Mouse (Mus musculus): ENCODE measurements at regions not wholly inside any gene's neighbourhood (a gene's known extent, or its start where the extent isn't known, plus 50 kb on each side); places are given as distances from the start of the nearest gene placed in this dataset.
"Not testable (repeated sequence)": the region's sequence is repeated elsewhere in the genome, so short reads cannot be mapped to it uniquely, and the experiment has no call there.

DNA sequence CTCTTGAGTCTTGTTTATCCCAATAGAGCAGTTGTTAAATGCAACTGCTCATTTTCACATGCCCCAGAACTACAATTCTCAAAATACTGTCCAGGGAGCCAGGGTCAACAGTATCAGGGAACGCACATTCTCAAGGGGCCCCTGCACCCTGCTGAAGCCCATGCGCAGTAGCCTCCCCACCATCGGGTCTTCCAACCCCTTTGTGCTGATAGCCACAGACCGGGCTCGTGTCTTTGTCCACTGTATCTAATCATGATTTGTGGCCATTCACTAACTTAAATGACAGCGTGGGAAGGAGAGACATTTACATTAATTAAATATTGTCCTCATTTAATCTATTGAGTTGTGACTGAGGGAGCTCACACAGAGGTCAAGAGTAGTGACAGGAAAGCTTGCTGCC, 260.0 kb upstream of the Nr5a2 start:
- no peak for DNase-seq (ENCODE audit: low spot score)

- no peak for DNase-seq (ENCODE audit: low spot score)
Observed at GRCm38 (mm10) chr1:137218611-137219010, 258.4 kb upstream of the Nr5a2 start.

DNA sequence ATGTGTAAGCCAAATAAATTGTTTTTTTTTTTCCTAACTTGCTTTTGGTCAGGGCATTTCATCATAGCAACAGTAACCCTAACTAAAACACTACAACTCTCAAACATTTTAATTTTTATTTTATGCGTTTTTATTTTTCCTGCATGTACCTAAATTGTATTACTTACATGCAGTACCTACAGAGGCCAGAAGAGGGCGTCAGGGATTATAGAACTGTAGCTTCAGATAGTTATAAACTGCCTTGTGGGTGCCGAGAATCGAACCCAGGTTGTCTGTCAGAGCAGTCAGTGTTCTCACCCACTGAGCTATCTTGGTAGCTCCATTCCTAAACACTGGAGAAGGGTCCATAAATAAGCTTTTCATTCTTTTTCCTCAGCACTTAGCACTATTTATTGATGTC, 257.8 kb upstream of the Nr5a2 start:
- no peak for DNase-seq (ENCODE audit: low spot score)

- no peak for DNase-seq (ENCODE audit: low spot score)
Observed at GRCm38 (mm10) chr1:137217206-137217605, 257.0 kb upstream of the Nr5a2 start.

DNA sequence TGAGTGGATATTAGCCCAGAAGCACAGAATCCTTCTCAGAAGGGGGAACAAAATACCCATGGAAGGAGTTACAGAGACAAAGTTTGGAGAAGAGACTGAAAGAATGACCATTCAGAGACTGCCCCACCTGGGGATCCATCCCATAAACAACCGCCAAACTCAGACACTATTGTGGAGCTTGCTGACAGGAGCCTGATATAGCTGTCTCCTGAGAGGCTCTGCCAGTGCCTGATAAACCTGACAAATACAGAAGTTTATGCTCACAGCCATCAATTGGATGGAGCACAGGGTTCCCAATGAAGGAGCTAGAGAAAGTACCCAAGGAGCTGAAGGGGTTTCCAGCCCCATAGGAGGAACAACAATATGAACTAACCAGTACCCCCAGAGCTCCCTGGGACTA, 254.1 kb upstream of the Nr5a2 start:
- DNase-seq (ENCODE audit: low spot score) = not testable (repeated sequence)

DNA sequence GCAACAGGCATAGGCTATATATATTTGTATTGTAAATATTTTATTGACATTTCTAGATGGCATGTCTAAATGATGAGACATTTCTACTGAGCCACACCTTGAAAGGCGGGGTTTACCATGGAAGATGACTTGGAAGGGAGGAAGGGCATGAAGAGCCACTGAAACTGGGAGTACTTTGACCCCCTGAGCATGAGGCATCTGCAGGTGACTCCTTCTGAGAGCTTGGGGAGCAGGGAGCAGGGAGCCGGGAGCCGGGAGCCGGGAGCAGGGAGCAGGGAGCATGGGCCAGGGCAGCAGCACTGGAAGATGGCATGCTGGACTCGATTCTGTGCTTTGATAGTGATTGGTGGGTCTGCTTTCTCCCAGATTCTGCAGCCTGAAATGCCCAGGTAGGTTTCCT, 253.5 kb upstream of the Nr5a2 start:
- no peak for DNase-seq (ENCODE audit: low spot score)

- no peak for DNase-seq (ENCODE audit: low spot score)
Observed at GRCm38 (mm10) chr1:137212856-137213255, 252.6 kb upstream of the Nr5a2 start.

DNA sequence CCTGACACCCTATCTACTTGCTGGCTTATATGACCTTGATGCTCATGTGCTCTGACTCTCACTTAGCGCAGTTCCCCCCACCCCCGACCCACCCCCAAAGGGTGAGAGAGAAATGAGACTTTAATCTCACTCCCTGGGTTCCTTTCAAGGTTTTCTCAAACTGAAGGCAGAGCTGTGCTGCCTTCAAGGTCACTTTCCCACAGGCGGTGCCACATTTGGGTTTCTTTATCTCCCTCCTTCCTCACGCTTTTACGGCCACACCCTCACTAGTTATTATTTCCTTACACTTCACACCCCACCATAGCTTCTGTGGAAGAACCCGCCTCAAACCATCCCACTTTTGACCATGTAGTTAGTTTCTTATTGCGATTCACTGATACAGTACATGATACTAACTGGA, 244.1 kb upstream of the Nr5a2 start:
- no peak for DNase-seq (ENCODE audit: low spot score)

- DNase-seq (ENCODE audit: low spot score) = no peak
Observed at GRCm38 (mm10) chr1:137203512-137203911, 243.3 kb upstream of the Nr5a2 start.

GRCm38 (mm10) chr1:137200931-137201330, 240.7 kb upstream of the Nr5a2 start:
- no peak for DNase-seq (ENCODE audit: low spot score)

DNA sequence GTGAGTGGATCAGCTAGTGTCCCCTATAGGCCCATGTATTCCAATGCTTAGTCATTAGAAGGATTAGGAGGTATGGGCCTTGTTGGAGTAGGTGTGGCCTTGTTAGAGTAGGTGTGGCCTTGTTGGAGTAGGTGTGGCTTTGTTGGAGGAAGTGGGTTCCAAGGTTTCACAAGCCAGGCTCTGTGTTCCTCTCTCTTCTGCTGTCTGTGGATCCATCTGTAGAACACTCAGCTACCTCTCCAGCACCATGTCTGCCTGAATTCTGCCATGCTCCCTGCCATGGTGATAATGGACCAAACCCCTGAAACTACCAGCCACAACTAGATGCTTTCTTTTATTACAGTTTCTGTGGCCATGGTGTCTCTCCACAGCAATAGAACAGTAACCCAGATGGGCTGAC, 235.7 kb upstream of the Nr5a2 start:
- no peak for DNase-seq (ENCODE audit: low spot score)

GRCm38 (mm10) chr1:137195065-137195620, 234.9 kb upstream of the Nr5a2 start:
- no peak for DNase-seq (ENCODE audit: low spot score)

DNA sequence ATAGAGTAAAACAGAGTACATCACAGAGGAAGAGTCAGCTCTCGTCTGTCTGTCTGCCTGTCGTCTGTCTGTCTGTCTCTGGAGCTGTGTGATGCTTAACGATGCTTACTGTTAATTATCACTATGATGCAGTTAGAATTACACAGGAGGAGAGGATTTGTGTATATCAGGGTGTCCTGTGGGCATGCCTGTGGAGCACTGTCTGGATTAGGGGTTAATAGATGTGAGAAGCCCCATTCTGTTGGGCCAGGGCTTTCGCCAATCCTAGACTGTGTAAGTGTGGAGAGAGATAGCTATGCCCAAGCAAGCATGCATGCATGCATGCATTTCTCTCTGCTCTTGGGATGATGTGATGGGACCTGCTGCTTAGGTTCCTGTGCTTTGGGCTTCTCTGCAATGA, 218.0 kb upstream of the Nr5a2 start:
- DNase-seq (ENCODE audit: low spot score) = no peak

GRCm38 (mm10) chr1:137176696-137177095, 216.4 kb upstream of the Nr5a2 start:
- DNase-seq (ENCODE audit: low spot score) = no peak

DNA sequence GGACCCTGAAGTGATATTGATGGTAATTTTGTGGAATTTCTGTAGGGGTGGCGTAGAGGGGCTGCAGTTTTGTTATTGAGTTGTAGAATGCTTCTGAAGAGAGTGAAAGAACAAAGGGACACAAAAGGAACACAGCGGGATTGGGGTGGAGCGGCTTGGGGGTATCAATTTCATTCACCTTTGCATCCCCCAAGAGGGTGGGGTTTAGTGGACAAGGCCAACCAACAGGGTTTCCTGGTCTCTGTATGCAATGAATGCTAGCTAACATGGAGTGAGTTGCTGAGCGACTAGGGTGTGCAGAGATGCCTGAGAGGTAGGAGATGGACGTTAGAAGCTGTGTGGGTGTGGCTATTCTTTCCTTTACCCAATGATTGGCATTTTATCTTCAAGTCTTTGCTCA, 213.8 kb upstream of the Nr5a2 start:
- no peak for DNase-seq (ENCODE audit: low spot score)

DNA sequence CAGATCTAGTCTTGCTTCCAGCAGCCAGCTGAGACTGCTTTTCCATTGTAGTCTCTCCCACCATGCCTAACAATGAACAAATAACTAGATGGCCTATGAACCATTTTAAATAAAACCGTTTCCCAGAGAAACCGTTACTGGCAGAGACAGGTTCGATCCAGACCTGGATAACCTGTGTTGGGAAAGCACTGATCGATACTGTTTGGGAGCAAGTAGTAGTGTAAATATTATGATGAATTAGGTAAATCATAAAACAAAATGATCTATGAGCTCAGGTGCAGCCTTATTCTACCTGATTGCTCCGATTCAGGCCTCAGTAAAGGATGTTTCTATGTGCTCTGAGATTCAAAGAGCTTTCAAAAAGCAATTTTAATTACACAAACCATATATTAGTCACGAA, 211.9 kb upstream of the Nr5a2 start:
- DNase-seq (ENCODE audit: low spot score) = no peak

DNA sequence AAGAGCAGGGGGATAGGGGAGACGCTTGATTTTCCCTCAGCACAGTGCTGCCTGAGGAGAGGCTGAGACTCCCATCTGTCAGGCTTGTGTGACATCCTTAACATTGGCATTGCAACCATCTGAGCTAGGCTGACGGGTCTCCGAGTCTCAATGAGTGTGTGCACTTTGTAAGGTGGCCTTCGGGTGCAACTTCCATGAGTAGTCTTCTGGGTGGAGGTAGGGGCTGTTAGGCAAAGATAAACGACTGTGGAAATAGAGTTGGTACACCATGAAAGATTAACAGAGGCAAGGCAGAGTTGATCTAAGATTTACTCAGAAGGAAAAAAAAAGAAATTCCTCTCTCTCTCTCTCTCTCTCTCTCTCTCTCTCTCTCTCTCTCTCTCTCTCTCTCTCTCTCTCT, 211.2 kb upstream of the Nr5a2 start:
- DNase-seq (ENCODE audit: low spot score) = no peak

- DNase-seq (ENCODE audit: low spot score) = no peak
Observed at GRCm38 (mm10) chr1:137147891-137148290, 187.6 kb upstream of the Nr5a2 start.

DNA sequence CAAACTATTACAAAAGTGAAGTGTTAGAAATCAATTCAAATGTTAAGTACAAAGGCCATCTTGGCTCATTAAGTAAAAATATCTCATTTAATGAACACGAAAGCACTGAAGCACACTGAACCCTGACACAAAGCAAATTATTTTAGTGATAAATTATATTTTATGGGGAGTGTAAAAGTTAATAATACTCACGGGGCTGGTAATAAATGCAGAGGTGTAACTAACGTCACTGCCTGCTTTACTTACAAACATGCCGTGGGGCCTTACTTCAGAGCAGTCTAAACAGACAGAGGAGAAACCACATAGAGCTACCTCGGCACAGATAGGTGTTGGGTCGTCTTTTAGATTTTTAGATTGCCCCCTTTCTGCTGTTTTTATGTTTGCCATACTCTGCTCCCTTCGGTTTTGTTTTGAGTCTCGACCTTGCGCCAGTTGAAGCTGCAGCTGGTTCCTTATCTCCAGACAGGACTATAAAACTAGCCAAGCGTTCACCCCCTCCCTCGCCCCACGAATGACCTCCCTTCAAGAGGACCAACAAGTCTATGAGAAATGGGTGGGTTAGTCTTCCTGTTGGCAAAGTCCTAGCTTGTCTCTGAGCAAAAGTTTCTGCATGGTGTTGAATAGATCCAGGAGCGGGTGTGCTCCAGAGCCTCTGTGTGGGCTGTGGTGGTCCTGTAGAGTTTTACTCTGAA, 181.8 kb upstream of the Nr5a2 start:
- DNase-seq (ENCODE audit: low spot score) = no peak

DNA sequence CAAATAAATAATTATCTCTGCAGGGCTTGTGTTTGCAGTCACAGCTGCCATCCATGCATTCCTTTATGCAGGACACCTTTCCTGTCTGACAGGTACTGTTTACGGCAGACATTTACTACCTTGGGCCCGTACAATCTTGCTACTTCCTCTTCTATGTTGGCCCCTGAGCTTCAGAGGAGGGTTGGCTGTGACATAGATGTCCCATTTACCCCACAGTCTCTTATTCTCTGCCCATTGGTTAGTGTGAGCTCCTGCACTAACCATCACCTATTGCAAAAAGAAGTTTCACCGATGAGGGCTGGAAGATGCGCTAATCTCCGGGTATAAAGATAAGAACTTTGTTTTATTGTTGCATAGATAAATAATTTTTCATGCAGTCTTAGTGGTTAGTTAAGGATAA, 181.1 kb upstream of the Nr5a2 start:
- DNase-seq (ENCODE audit: low spot score) = no peak

GRCm38 (mm10) chr1:137136156-137136555, 175.9 kb upstream of the Nr5a2 start:
- no peak for DNase-seq (ENCODE audit: low spot score)

GRCm38 (mm10) chr1:137133734-137134133, 173.5 kb upstream of the Nr5a2 start:
- no peak for DNase-seq (ENCODE audit: low spot score)

DNA sequence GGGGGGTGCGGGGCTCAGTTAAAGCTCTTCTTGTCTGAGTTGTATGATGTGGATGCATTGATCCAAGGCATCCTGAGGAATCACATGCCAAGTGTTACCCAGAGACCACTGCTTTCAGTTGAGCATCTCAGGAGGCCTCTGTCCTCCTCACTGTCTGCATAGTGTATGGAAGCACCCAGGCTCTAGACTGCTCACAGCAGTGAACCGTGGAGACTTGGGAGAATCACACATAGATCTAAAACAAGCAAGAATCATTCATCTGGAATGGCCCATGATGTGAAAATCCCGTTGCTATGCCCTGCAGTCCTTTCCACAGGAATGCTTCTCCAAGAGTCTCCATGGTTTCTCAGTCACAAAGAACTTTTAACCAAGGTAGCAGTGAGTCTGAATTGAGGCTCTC, 170.0 kb upstream of the Nr5a2 start:
- no peak for DNase-seq (ENCODE audit: low spot score)

- no peak for DNase-seq (ENCODE audit: low spot score)
Observed at GRCm38 (mm10) chr1:137129116-137129515, 168.9 kb upstream of the Nr5a2 start.

All from urinary bladder, postnatal 25 days (tissue).